Mouse (Mus musculus) myocyte (in vitro differentiated cells): ENCODE results near the gene Klf15.

Source experiments
- CEBPB ChIP-seq: IDR thresholded peaks from 2 replicates; pipeline ENCODE4 v1.6.1; 2011; ENCODE audit warnings: mild to moderate bottlenecking, moderate library complexity; ENCODE audit not compliant: poor library complexity, insufficient read depth, severe bottlenecking
- E2F4 ChIP-seq: IDR thresholded peaks from one replicate; pipeline ENCODE4 v1.6.1; 2011; ENCODE audit warnings: mild to moderate bottlenecking, control low read depth, moderate library complexity; ENCODE audit not compliant: insufficient read depth
- MAX ChIP-seq: IDR thresholded peaks from one replicate; pipeline ENCODE4 v1.6.1; 2011; ENCODE audit warnings: low read depth, mild to moderate bottlenecking, control low read depth
- MYOD1 ChIP-seq, 3 experiments: IDR thresholded peaks; one replicate each; pipeline ENCODE4 v1.6.1; 2011; ENCODE audit warnings: control low read depth in 2 of 3, low read depth in 2 of 3, mild to moderate bottlenecking in 2 of 3, moderate library complexity in 1 of 3; ENCODE audit not compliant: insufficient read length in 2 of 3, control insufficient read depth in 1 of 3
- MYOG ChIP-seq, 3 experiments: IDR thresholded peaks; one replicate each; pipeline ENCODE4 v1.6.1; 2011; ENCODE audit warnings: control low read depth in 2 of 3, low read depth in 2 of 3, mild to moderate bottlenecking in 2 of 3; ENCODE audit not compliant: insufficient read length in 2 of 3, control insufficient read depth in 1 of 3, insufficient read depth in 1 of 3
- POLR2A ChIP-seq: IDR thresholded peaks from one replicate; pipeline ENCODE4 v1.6.1; 2011; ENCODE audit warnings: low read depth, mild to moderate bottlenecking, control low read depth, moderate library complexity; ENCODE audit not compliant: insufficient read length
- POLR2AphosphoS2 ChIP-seq: IDR thresholded peaks from one replicate; pipeline ENCODE4 v1.6.1; 2011; ENCODE audit warnings: low read depth, control low read depth; ENCODE audit not compliant: insufficient read length
- SRF ChIP-seq: IDR thresholded peaks from one replicate; pipeline ENCODE4 v1.6.1; 2011; ENCODE audit warnings: low read depth; ENCODE audit not compliant: control insufficient read depth, insufficient read length
- USF1 ChIP-seq: IDR thresholded peaks from one replicate; pipeline ENCODE4 v1.6.1; 2011; ENCODE audit warnings: low read depth, mild to moderate bottlenecking, control low read depth, moderate library complexity

DNA sequence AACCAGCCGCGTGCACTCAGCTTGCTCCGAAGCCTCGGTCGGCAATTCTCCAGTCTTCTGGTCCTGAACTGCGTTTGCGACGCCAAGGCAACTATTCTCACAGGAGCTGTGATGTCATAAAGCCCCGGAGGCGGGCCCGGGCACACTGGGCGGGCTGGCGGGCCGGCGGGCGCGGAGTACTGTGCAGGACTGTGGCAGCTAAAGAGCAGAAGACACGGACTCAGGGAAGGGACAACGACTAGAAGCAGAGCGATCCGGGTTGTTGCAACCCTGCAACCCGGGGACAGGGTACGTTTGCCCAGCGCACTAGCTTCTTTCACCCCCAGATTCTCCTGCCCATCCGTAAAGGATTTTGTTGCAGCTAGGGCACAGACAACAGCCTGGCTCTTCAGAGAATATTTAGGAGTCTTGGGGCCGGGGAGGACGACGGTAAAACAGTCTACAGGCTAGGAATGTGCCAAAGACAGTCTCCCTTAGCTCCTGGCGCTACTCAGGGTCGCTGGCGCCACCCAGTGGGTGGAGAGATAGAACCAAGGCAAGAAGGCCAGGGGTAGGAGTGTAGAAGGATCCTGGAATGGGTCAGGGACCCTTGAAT, 33.9 kb upstream of the Klf15 start, which contains the start of gene Cfap100:
- no peak for TF ChIP-seq POLR2A
- TF ChIP-seq POLR2AphosphoS2: no peak
- TF ChIP-seq CEBPB: no peak
- TF ChIP-seq MAX: no peak
- TF ChIP-seq MYOD1 (IDR thresholded peaks at IDR 0.05; ENCODE audit: control insufficient read depth in 1 of 3, insufficient read length in 2 of 3, low read depth in 2 of 3): no peak
- TF ChIP-seq SRF: no peak
- TF ChIP-seq USF1: no peak
- TF ChIP-seq MYOG (IDR thresholded peaks at IDR 0.05; ENCODE audit: control insufficient read depth in 1 of 3, insufficient read depth in 1 of 3, insufficient read length in 2 of 3, low read depth in 2 of 3): no peak
- no peak for TF ChIP-seq E2F4
